Mouse (Mus musculus) liver, adult 2 months (tissue): ENCODE measurements around the gene Ptx4. TPM values are rescaled to one million over a fixed set of nuclear protein-coding genes. Genes with fewer than 3 reads are reported as not detected.
"Not testable (repeated sequence)": the region's sequence is repeated elsewhere in the genome, so short reads cannot be mapped to it uniquely, and the experiment has no call there.

Source experiments
- DNase-seq: peaks from one replicate; pipeline ENCODE4 v3.0.0-alpha.2; 2011; ENCODE audit warnings: low read depth, low spot score; ENCODE audit errors: extremely low read depth
- H3K27ac ChIP-seq: fragments of 200-500 bp; replicated peaks from 2 replicates; pipeline ENCODE4 v1.5.1; 2012; ENCODE audit warnings: low read depth, mild to moderate bottlenecking, control low read depth, inconsistent platforms, low read length; ENCODE audit not compliant: insufficient read depth
- H3K27me3 ChIP-seq: fragments of 200-500 bp; 2 replicates; pipeline ENCODE4 v1.6.1; 2012; ENCODE audit warnings: mild to moderate bottlenecking, moderate library complexity, low read length, inconsistent platforms; ENCODE audit not compliant: control insufficient read depth, insufficient read depth
- H3K36me3 ChIP-seq: fragments of 200-500 bp; 2 replicates; pipeline ENCODE4 v1.6.1; 2012; ENCODE audit warnings: low read length, inconsistent platforms; ENCODE audit not compliant: control insufficient read depth, insufficient read depth
- H3K4me1 ChIP-seq: fragments of 200-500 bp; 2 replicates; pipeline ENCODE4 v1.6.1; 2011; ENCODE audit warnings: low read length; ENCODE audit not compliant: control insufficient read depth, insufficient read depth
- H3K4me3 ChIP-seq: fragments of 200-500 bp; 2 replicates; pipeline ENCODE4 v1.5.1; 2011; ENCODE audit warnings: low read depth, mild to moderate bottlenecking, control low read depth, low read length, moderate library complexity; ENCODE audit not compliant: insufficient read depth
- H3K79me2 ChIP-seq: fragments of 200-500 bp; 2 replicates; pipeline ENCODE4 v1.6.1; 2012; ENCODE audit warnings: inconsistent platforms, mild to moderate bottlenecking, low read length, moderate library complexity; ENCODE audit not compliant: control insufficient read depth, insufficient read depth
- H3K9ac ChIP-seq: fragments of 200-500 bp; 2 replicates; pipeline ENCODE4 v1.6.1; 2012; ENCODE audit warnings: low read depth, mild to moderate bottlenecking, control low read depth, inconsistent platforms, low read length
- CTCF ChIP-seq: fragments of 200-500 bp; IDR thresholded peaks from 2 replicates; pipeline ENCODE4 v1.5.1; 2011; ENCODE audit warnings: low read depth, low read length, control low read depth
- POLR2A ChIP-seq: fragments of 200-500 bp; IDR thresholded peaks from 2 replicates; pipeline ENCODE4 v1.6.1; 2011; ENCODE audit warnings: low read length, control low read depth; ENCODE audit not compliant: insufficient read depth; ENCODE audit errors: extremely low read depth
- WGBS: fragments of 180-500 bp; shearing (Covaris S2); methylation state at CpG from one replicate; pipeline ENCODE4 v1.1.7; 2018; 5-methylcytosine and 5-hydroxymethylcytosine counted together
- polyA plus RNA-seq: library from polyadenylated mRNA; depleted of rRNA; stranded (reverse); fragments of >200 nt; gene quantifications from 2 replicates; pipeline ENCODE4 v1.2.3, GENCODE M21; 2012
- total RNA-seq: library from RNA; depleted of rRNA; stranded (reverse); fragments of >200 nt; gene quantifications from 2 replicates; pipeline ENCODE4 v1.2.3, GENCODE M21; 2014

Gene Ptx4
- total and polyA plus RNA-seq, 2 experiments = not detected

- Histone ChIP-seq H3K9ac (peak within 1 kb of the TSS; percentile 61), H3K4me3 (peak within 1 kb of the TSS; percentile 58), H3K36me3 (no peaks in the 10 kb centered on the region), H3K4me1 (peaks cover 9% of the 10 kb centered on the region), H3K27me3 (no peaks in the 10 kb centered on the region), H3K79me2 (no peaks in the 10 kb centered on the region), H3K27ac (peak within 1 kb of the TSS; percentile 50)
- peak; percentile 79 for DNase-seq
- 5% methylated on average over 40 of the region's 40 CpGs for WGBS
- TF ChIP-seq CTCF (no peak), POLR2A (0 out of 2 replicates have a peak, but pooled peaks have one; percentile 17)
Observed at GRCm38 (mm10) chr17:25115664-25116432, 4.7 kb upstream of the Ptx4 start, which contains the start of gene Telo2. Gene Telo2 (minus strand): TSS chr17:25115967.

DNA sequence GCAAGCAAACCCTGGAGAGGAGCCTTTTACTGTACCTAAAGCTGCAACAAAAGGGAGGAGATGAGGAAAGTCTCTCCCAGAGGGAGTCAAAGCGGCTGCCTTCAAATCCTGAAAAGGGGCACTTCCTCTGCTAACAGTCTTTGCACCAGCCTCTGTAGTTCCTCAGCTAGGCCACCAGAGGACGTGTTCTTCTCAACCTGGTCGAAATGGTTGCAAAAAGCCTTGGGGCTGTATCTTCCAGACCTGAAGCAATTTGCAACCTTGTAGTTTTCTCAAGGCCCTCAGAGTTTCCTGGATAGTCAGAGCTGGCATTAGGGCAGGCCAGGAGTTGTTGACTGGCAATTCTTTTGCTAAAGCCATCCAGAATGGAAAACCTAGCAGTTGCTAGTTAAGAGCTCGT is 3.3 kb upstream of the Ptx4 start:
- H3K4me1 ChIP-seq = peaks cover 9% of the 10 kb centered on the region
- peak; percentile 57; the same call in 1 of the 2 replicates for TF ChIP-seq CTCF
- TF ChIP-seq POLR2A = no peak
- H3K36me3 ChIP-seq = no peaks in the 10 kb centered on the region
- WGBS = 48% methylated on average over 4 of the region's 4 CpGs
- no peak for DNase-seq
- H3K4me3 ChIP-seq = no peak overlapping the region
- no peak overlapping the region for H3K9ac ChIP-seq
- no peaks in the 10 kb centered on the region for H3K27me3 ChIP-seq
- H3K27ac ChIP-seq = no peak overlapping the region
- H3K79me2 ChIP-seq = no peaks in the 10 kb centered on the region

DNA sequence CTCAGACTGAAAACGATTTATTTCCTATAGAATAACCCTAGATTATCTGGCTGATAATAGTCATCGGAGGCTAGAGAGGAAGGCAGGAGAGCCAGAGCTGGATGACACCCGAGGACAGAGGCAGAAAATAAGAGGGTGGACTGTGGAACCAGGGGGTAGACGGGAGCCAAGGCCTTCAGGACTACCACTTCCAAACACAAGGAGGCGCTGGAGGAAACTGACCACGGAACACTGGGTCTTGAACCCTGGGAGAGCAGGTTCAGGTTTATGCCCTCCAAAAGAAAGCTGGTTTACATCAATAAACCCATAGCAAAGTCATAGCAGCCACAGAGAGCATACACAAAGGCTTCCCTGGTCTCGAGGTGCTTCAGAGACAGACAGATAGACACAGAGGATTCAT is 3.4 kb downstream of the Ptx4 start:
- DNase-seq = no peak
- no peak overlapping the region for H3K9ac ChIP-seq
- no peaks in the 10 kb centered on the region for H3K36me3 ChIP-seq
- no peak for TF ChIP-seq POLR2A
- TF ChIP-seq CTCF = peak; percentile 60
- no peaks in the 10 kb centered on the region for H3K27me3 ChIP-seq
- no peak overlapping the region for H3K27ac ChIP-seq
- H3K4me3 ChIP-seq = no peak overlapping the region
- WGBS = 35% methylated on average over 7 of the region's 7 CpGs
- H3K4me1 ChIP-seq = peaks cover 2% of the 10 kb centered on the region; the same call in 1 of the 2 replicates
- no peaks in the 10 kb centered on the region for H3K79me2 ChIP-seq

GRCm38 (mm10) chr17:25125442-25126060 is 5.0 kb downstream of the Ptx4 start:
- WGBS = 86% methylated on average over 3 of the region's 3 CpGs
- not testable (repeated sequence) for H3K79me2 ChIP-seq, H3K27ac ChIP-seq, H3K4me3 ChIP-seq, H3K4me1 ChIP-seq, H3K36me3 ChIP-seq, H3K27me3 ChIP-seq, H3K9ac ChIP-seq, DNase-seq

DNA sequence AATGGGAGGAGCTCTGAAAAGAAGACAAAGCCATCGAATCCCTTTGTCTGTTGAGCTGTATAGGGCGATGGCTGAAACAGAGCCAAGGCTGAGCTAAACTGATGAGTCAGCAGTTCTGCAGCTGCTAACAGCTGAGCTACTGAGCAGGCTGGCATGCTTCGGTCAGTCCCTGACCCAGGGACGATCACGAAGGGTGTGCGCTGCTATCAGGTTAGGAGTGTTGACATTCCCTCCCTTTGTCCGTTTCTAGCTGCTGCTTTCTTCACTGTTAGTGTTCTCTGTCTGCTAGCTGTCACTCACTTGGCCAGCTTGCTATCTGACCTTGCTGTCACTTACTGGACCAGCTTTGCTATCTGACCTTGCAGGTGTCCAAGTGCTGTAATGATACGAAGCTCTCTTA is 6.5 kb downstream of the Ptx4 start:
- Histone ChIP-seq H3K27ac (no peak overlapping the region), H3K4me1 (peaks cover 2% of the 10 kb centered on the region; the same call in 1 of the 2 replicates), H3K9ac (no peak overlapping the region), H3K79me2 (no peaks in the 10 kb centered on the region), H3K27me3 (no peaks in the 10 kb centered on the region), H3K36me3 (no peaks in the 10 kb centered on the region), H3K4me3 (no peak overlapping the region)
- peak; percentile 67 for DNase-seq
- 24% methylated on average over 8 of the region's 8 CpGs for WGBS
- TF ChIP-seq POLR2A = no peak
- TF ChIP-seq CTCF = no peak

GRCm38 (mm10) chr17:25127681-25128080 is 7.1 kb downstream of the Ptx4 start:
- H3K27ac ChIP-seq = no peak overlapping the region
- H3K4me3 ChIP-seq = no peak overlapping the region
- H3K36me3 ChIP-seq = no peaks in the 10 kb centered on the region
- no peak overlapping the region for H3K9ac ChIP-seq
- DNase-seq = no peak
- no peaks in the 10 kb centered on the region for H3K79me2 ChIP-seq
- H3K27me3 ChIP-seq = no peaks in the 10 kb centered on the region
- H3K4me1 ChIP-seq = peaks cover 2% of the 10 kb centered on the region; the same call in 1 of the 2 replicates
- TF ChIP-seq POLR2A (no peak), CTCF (no peak)
- WGBS = 59% methylated on average over 9 of the region's 9 CpGs
